Mouse (Mus musculus) neural tube, embryonic 15.5 days (tissue): ENCODE measurements around the gene Phlda1. TPM values are rescaled to one million over a fixed set of nuclear protein-coding genes. Genes with fewer than 3 reads are reported as not detected.
A peak's percentile ranks its signal among the peaks of the same experiment; 100 is the strongest.

Experiments
- ATAC-seq: fragments of 200-750 bp; cut with Nextera tagmentation; 2 replicates; pipeline ENCODE4 v1.8.0; 2017; ENCODE audit warnings: mild to moderate bottlenecking, moderate TSS enrichment, moderate library complexity; ENCODE audit not compliant: low FRiP score
- H3K27ac ChIP-seq: fragments of 300-500 bp; sonication (generic); replicated peaks from 2 replicates; pipeline ENCODE4 v1.5.1; 2015; ENCODE audit warnings: mild to moderate bottlenecking, inconsistent platforms
- H3K27me3 ChIP-seq: fragments of 300-500 bp; sonication (generic); replicated peaks from 2 replicates; pipeline ENCODE4 v1.6.1; 2015; ENCODE audit warnings: inconsistent platforms
- H3K36me3 ChIP-seq: fragments of 300-500 bp; sonication (generic); 2 replicates; pipeline ENCODE4 v1.6.1; 2015; ENCODE audit warnings: inconsistent platforms
- H3K4me1 ChIP-seq: fragments of 300-500 bp; sonication (generic); 2 replicates; pipeline ENCODE4 v1.6.1; 2015; ENCODE audit warnings: inconsistent platforms
- H3K4me2 ChIP-seq: fragments of 300-500 bp; sonication (generic); 2 replicates; pipeline ENCODE4 v1.6.1; 2015; ENCODE audit warnings: inconsistent platforms, mild to moderate bottlenecking, moderate library complexity
- H3K4me3 ChIP-seq: fragments of 300-500 bp; sonication (generic); replicated peaks from 2 replicates; pipeline ENCODE4 v1.5.1; 2015; ENCODE audit warnings: mild to moderate bottlenecking, inconsistent platforms
- H3K9ac ChIP-seq: fragments of 300-500 bp; sonication (generic); replicated peaks from 2 replicates; pipeline ENCODE4 v1.6.1; 2015; ENCODE audit warnings: mild to moderate bottlenecking, inconsistent platforms
- H3K9me3 ChIP-seq: fragments of 300-500 bp; sonication (generic); replicated peaks from 2 replicates; pipeline ENCODE4 v1.6.1; 2016; ENCODE audit warnings: inconsistent platforms
- WGBS: fragments of 180-500 bp; shearing (Covaris S2); methylation state at CpG from one replicate; pipeline ENCODE4 v1.1.7; 2015; ENCODE audit warnings: mixed read lengths; 5-methylcytosine and 5-hydroxymethylcytosine counted together
- polyA plus RNA-seq: library from polyadenylated mRNA; unstranded; fragments of >200 nt; fragmentation: Nextera tagmentation; extraction: Ambion mirVana; gene quantifications from 2 replicates; pipeline ENCODE4 v1.2.1, GENCODE M21; 2015

Gene Phlda1
- polyA plus RNA-seq, 1 experiment from 2014 or later, result 69.7 TPM

DNA sequence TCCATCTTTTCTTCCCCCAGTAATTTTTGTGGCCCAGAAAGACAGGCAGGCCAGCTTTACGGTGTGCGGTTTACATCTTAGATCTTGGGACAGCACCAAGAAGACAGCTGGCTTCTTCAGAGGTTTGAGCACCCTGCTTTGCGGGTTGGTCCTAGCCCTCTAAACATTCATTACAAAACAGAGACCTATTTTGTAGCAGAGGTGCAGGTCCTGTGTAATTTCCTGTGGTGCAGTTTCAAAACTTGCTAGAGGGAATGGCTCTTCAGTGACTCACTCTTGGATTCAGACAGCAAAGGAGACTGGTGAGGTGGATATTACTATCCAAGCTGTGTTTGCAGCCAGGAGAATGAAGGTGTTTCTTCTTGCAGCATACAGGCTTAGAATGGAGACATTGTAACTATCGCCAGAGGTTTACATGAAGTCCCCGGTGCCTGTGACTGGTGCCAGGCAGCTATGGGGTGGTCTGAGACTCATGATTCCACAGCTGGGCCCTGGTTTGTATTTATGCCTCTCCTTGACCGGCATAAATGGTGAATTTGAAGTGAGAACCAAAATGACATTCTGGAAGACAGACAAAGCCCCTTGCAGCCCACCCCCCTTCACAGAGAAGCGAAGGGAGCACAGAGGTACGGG lies 10.8 kb downstream of the Phlda1 start:
- no peak for ATAC-seq
- no peak overlapping the region for H3K4me3 ChIP-seq

DNA sequence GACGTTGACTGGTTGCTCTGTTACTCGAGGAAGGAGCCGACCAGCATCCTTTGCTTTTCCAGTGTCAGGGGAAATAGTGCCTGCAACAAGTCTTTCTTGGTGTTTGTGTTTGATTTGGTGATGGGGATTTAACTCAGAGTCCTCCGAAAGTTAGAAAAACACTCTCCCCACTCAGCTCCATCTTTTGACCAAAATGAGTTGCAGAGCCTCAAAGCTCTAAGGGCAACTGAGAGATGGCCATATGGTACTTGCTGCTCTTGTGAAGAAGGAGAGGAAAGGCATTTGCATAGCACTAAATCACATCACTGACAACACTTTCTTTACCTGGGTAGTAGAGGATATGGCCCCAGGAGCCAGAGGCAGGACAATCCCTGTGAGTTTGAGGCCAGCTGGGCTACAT lies 12.3 kb downstream of the Phlda1 start:
- no peak overlapping the region for H3K4me2 ChIP-seq
- ATAC-seq, result no peak
- no peaks in the 10 kb centered on the region for H3K36me3 ChIP-seq
- H3K27me3 ChIP-seq, result no peaks in the 10 kb centered on the region
- no peak overlapping the region for H3K27ac ChIP-seq
- no peak overlapping the region for H3K9ac ChIP-seq
- WGBS, result 85% methylated on average over 4 of the region's 4 CpGs
- no peak overlapping the region for H3K4me3 ChIP-seq
- H3K4me1 ChIP-seq, result peaks cover 10% of the 10 kb centered on the region; the same call in 1 of the 2 replicates
- H3K9me3 ChIP-seq, result no peaks in the 10 kb centered on the region

More for the DNA sequence above, 10.8 kb downstream of the Phlda1 start:
- no peaks in the 10 kb centered on the region for H3K36me3 ChIP-seq
- no peak overlapping the region for H3K27ac ChIP-seq
- WGBS, result 89% methylated on average over 8 of the region's 8 CpGs
- H3K9ac ChIP-seq, result no peak overlapping the region
- H3K27me3 ChIP-seq, result no peaks in the 10 kb centered on the region
- peaks cover 10% of the 10 kb centered on the region for H3K4me1 ChIP-seq
- no peak overlapping the region for H3K4me2 ChIP-seq
- H3K9me3 ChIP-seq, result no peaks in the 10 kb centered on the region

DNA sequence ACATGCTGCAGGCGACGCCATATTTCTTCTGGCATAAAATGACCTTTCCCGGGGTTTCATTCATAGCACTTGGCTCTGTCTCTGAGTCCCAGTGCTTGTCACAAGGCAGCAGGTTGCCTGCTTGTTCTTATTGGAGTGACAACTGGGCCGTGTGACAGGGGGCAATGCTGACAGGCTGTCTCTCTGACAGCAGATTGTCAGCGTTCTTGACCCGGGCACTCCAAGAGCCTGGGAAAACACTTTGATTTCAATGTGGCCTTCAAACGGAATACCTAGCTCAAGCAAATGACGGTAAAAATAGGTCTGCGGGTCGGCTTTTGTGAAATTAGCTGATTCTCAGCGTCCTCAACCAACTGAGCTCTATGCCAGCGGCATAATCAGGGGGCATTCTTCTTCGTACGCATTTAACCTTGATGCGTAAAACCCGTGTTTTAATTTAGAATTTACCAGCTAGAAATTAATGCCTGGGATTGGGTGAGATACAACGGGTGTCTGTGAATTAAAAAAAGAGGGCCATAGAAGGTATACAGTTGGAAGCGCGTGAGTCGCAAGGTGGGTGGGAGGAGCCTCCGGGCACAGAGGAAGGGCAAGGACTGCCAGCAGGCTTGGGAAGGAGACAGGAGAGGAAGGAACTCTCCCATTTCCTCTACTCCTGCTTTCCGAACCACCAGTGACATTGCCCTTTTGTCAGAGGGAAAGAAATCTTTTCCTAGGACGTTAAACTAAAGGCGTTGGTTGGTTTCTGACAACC lies 13.7 kb downstream of the Phlda1 start:
- Histone ChIP-seq H3K9ac (no peak overlapping the region), H3K27ac (0 out of 2 replicates have a peak overlapping the region, but pooled peaks have one; percentile 0)
- no peak for ATAC-seq

DNA sequence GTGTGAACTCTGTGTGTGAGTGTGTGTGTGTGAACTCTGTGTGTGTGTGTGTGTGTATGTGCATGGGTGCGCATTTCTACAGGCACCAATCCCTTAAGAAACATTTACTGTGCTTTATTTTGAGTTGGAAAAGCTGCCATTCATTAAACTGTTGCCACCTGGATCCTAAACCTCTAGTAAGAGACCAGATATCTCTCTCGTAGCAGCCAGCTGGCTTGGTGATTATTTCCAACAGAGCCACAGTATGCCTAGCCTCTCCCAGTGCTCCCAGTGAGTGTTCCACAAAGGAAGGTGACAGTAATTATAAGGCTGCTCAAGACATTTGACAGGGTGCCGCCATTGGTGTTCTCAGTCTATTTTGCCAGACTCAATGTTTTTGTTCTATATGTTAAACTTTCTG lies 14.5 kb downstream of the Phlda1 start:
- H3K27ac ChIP-seq, result no peak overlapping the region
- ATAC-seq, result no peak
- H3K4me3 ChIP-seq, result no peak overlapping the region
- no peaks in the 10 kb centered on the region for H3K9me3 ChIP-seq
- peaks cover 19% of the 10 kb centered on the region; the same call in 1 of the 2 replicates for H3K4me1 ChIP-seq
- H3K36me3 ChIP-seq, result no peaks in the 10 kb centered on the region
- H3K4me2 ChIP-seq, result no peak overlapping the region
- no peak overlapping the region for H3K9ac ChIP-seq
- no peaks in the 10 kb centered on the region for H3K27me3 ChIP-seq
- 66% methylated on average over 3 of the region's 3 CpGs for WGBS

More for the DNA sequence above, 13.7 kb downstream of the Phlda1 start:
- Histone ChIP-seq H3K4me2 (peak overlapping the region; percentile 27), H3K4me1 (peaks cover 19% of the 10 kb centered on the region; the same call in 1 of the 2 replicates), H3K4me3 (no peak overlapping the region), H3K27me3 (no peaks in the 10 kb centered on the region), H3K9me3 (no peaks in the 10 kb centered on the region), H3K36me3 (no peaks in the 10 kb centered on the region)
- WGBS, result 56% methylated on average over 24 of the region's 24 CpGs

DNA sequence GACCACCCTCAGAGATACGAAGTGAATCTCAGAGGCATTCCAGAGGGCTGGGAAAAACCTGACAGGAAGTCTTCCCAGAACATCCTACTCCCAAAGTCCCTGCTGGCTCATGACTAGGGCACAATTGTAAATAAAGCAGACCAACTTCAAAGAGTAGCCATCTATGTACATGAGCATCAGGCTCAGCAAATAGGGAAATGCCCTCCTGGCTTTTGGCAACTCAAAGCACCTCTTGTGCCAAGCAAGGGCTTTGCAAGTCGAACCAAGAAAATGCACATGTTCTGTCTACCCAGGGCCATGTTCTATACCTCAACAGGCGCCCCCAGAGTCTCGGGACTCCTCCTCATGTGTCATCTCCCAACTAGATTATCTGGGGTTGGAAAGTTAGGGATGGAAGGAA lies 15.6 kb downstream of the Phlda1 start:
- Histone ChIP-seq H3K9me3 (no peaks in the 10 kb centered on the region), H3K4me3 (no peak overlapping the region), H3K36me3 (no peaks in the 10 kb centered on the region), H3K4me2 (no peak overlapping the region), H3K4me1 (peaks cover 19% of the 10 kb centered on the region; the same call in 1 of the 2 replicates), H3K9ac (no peak overlapping the region), H3K27ac (no peak overlapping the region), H3K27me3 (no peaks in the 10 kb centered on the region)
- WGBS, result 72% methylated on average over 4 of the region's 4 CpGs
- no peak for ATAC-seq

DNA sequence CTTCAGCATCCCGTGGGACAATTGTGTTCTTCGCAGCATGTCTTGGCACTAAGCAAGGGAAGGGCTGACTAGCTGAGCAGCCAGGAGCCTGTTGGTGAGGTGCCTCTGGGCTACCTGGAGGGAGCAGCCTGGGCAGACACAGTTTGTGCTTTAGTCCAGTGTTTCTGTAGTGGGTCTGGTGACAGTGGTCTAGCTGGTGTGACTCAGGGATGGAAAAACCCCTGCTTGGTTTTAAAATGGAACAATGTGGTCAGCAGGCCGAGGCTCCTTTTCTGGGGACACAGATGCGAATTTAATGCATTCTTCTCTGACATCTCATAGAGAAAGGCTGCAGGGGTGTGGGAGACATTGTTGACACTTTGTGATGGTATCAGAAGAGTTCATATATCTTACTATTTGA lies 16.1 kb downstream of the Phlda1 start:
- ATAC-seq, result no peak
- Histone ChIP-seq H3K27me3 (no peaks in the 10 kb centered on the region), H3K4me3 (no peak overlapping the region)

DNA sequence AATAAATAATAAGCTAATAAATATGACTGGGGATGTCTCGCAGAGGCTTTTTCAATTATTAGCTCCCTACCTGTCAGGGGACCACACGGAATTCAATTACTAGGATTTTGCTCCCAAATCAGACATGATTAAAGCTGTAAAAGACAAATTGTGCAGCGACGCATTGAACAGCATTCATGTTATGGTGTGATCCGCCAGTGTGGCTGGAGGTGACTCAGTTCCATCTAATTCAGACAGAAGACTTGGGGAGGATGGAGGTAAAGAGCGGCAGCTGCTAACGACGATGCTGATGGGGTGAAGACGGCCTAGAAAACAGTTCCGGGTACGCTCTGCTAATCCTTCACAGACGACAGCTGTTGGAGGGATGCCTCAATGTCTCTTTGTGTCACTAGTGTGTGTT lies 17.8 kb downstream of the Phlda1 start:
- WGBS, result 32% methylated on average over 12 of the region's 12 CpGs
- no peaks in the 10 kb centered on the region for H3K27me3 ChIP-seq
- no peak for ATAC-seq
- no peak overlapping the region for H3K27ac ChIP-seq
- H3K9ac ChIP-seq, result no peak overlapping the region
- no peak overlapping the region for H3K4me3 ChIP-seq
- H3K4me2 ChIP-seq, result no peak overlapping the region
- H3K36me3 ChIP-seq, result no peaks in the 10 kb centered on the region
- H3K9me3 ChIP-seq, result no peaks in the 10 kb centered on the region
- peaks cover 19% of the 10 kb centered on the region; the same call in 1 of the 2 replicates for H3K4me1 ChIP-seq

More for the DNA sequence above, 16.1 kb downstream of the Phlda1 start:
- WGBS, result 84% methylated on average over 4 of the region's 4 CpGs
- Histone ChIP-seq H3K4me1 (peaks cover 19% of the 10 kb centered on the region; the same call in 1 of the 2 replicates), H3K27ac (no peak overlapping the region), H3K9ac (no peak overlapping the region), H3K36me3 (no peaks in the 10 kb centered on the region), H3K4me2 (no peak overlapping the region), H3K9me3 (no peaks in the 10 kb centered on the region)

DNA sequence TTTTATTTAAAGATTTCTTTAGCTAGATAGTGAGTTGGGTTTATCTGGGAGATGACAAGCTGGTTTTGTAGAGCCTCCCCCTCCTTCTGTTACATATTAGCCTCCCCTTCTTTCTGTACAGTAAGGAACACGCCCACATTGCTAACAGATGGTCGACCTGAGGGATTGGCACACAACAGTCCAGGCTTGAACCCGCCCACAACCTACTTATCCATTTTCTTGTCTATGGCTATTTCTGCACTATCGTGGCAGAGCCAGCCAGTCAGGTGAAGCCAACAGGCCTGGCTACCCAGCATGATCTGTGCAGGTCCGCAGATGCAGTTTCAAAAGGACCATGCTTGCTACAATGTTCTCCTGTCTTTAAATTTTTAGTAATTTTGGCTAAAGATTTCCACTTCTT lies 21.0 kb downstream of the Phlda1 start:
- H3K9ac ChIP-seq, result no peak overlapping the region
- no peak overlapping the region for H3K4me2 ChIP-seq
- H3K4me3 ChIP-seq, result no peak overlapping the region
- no peak overlapping the region for H3K27ac ChIP-seq
- H3K27me3 ChIP-seq, result no peaks in the 10 kb centered on the region
- no peak for ATAC-seq
- no peaks in the 10 kb centered on the region for H3K36me3 ChIP-seq
- H3K4me1 ChIP-seq, result peaks cover 9% of the 10 kb centered on the region; the same call in 1 of the 2 replicates
- 81% methylated on average over 5 of the region's 5 CpGs for WGBS
- no peaks in the 10 kb centered on the region for H3K9me3 ChIP-seq

DNA sequence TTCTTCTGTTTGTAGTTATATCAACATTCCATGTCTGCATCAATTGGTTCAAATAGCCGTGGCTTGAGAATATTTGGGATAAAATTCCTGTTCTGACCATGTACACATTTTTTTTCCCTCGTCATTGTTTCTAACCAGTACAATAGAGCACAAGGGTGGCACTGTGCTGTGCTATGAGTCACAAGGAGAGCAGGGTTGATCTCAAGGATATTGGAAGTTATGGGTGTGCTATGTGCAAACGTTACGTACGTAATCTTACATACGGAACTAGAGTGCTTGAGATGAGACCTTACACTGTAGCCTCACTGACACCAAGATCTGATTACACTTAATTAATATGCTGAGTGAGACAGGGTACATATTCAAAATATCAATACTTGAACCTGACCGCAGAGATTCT lies 21.5 kb downstream of the Phlda1 start:
- Histone ChIP-seq H3K4me2 (no peak overlapping the region), H3K36me3 (no peaks in the 10 kb centered on the region), H3K27ac (no peak overlapping the region), H3K4me1 (peaks cover 9% of the 10 kb centered on the region; the same call in 1 of the 2 replicates), H3K27me3 (no peaks in the 10 kb centered on the region), H3K9ac (no peak overlapping the region), H3K9me3 (no peaks in the 10 kb centered on the region), H3K4me3 (no peak overlapping the region)
- WGBS, result 93% methylated on average over 7 of the region's 7 CpGs
- ATAC-seq, result no peak

DNA sequence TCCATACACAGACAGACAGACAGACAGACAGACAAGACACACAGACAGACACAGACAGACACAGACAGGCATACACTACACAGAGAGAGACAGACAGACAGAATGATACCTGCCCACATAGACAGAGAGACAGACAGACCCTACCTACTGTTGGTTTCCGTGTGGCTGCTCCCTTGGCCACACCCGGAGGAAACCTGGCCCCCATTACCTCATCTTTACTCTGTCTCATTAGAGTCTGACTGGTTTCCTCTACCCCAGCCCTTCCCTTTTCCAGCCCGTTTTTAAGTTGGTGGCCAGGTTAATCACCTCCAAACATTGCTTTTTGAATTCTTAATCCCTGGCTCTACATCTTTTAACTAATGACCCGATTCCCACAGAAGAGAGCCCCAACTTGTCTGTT lies 22.2 kb downstream of the Phlda1 start:
- no peak for ATAC-seq
- Histone ChIP-seq H3K4me1 (peaks cover 9% of the 10 kb centered on the region; the same call in 1 of the 2 replicates), H3K27ac (no peak overlapping the region), H3K36me3 (no peaks in the 10 kb centered on the region), H3K4me3 (no peak overlapping the region), H3K27me3 (no peaks in the 10 kb centered on the region), H3K9ac (no peak overlapping the region), H3K9me3 (no peaks in the 10 kb centered on the region), H3K4me2 (no peak overlapping the region)
- WGBS, result 81% methylated on average over 4 of the region's 4 CpGs

DNA sequence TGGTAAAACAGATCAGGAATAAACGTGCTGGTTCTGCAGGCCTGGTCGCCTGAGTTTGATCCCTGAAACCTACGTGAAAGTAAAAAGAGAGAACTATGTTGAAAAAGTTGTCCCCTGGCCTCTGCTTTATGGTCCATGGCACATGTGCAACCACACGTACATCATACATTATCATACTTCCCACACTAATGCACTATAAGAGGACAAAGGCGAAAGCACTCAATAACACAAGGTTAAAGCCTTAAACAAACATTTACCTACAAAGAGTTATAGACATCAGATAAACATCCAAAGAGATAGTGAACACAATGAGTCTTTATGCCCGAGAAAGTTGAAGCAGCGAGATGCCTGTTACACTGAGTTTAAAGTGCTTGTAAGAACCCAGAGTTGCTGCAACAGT lies 24.3 kb downstream of the Phlda1 start:
- Histone ChIP-seq H3K4me2 (no peak overlapping the region), H3K9ac (no peak overlapping the region), H3K9me3 (no peaks in the 10 kb centered on the region), H3K27me3 (no peaks in the 10 kb centered on the region), H3K4me3 (no peak overlapping the region), H3K36me3 (no peaks in the 10 kb centered on the region), H3K27ac (no peak overlapping the region), H3K4me1 (no peaks in the 10 kb centered on the region)
- WGBS, result 89% methylated on average over 7 of the region's 7 CpGs
- no peak for ATAC-seq

DNA sequence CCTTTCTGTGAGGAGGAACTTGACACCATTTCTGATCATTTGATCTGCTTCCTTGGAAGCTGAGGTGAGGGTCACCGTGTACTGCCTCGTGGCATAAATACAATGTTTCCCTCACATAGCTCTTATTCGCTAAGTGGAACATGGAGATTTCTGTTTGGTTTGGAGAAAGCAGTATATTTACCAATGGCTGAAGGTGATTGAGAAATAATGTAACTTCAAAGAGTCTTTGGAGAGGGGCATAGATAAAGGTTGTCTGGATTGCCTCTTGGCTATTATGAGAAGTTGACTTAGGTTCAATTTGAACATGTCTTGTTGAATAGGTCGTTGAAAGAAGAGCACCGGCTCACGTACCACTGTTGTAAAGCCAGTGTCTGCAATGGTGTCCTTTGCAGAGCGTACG lies 28.6 kb downstream of the Phlda1 start:
- 74% methylated on average over 8 of the region's 8 CpGs for WGBS
- no peak overlapping the region for H3K9ac ChIP-seq
- no peaks in the 10 kb centered on the region for H3K9me3 ChIP-seq
- no peaks in the 10 kb centered on the region for H3K27me3 ChIP-seq
- H3K36me3 ChIP-seq, result no peaks in the 10 kb centered on the region
- H3K27ac ChIP-seq, result no peak overlapping the region
- H3K4me1 ChIP-seq, result peaks cover 3% of the 10 kb centered on the region; the same call in 1 of the 2 replicates
- no peak overlapping the region for H3K4me2 ChIP-seq
- no peak overlapping the region for H3K4me3 ChIP-seq
- no peak for ATAC-seq
